Mouse (Mus musculus) hindbrain, embryonic 11.5 days (tissue): ENCODE measurements around the gene Cdk20. TPM values are rescaled to one million over a fixed set of nuclear protein-coding genes. Genes with fewer than 3 reads are reported as not detected.

Experiments used
- ATAC-seq: fragments of 200-750 bp; cut with Nextera tagmentation; 2 replicates; pipeline ENCODE4 v1.8.0; 2017; ENCODE audit warnings: mild to moderate bottlenecking, moderate TSS enrichment, moderate library complexity; ENCODE audit not compliant: low FRiP score
- DNase-seq: peaks from one replicate; pipeline ENCODE4 v3.0.0-alpha.2; 2015; ENCODE audit warnings: low spot score
- H3K27ac ChIP-seq: fragments of 300-500 bp; sonication (generic); 2 replicates; pipeline ENCODE4 v1.5.1; 2014; ENCODE audit warnings: mild to moderate bottlenecking, low read depth, low read length
- H3K27me3 ChIP-seq: fragments of 300-500 bp; sonication (generic); 2 replicates; pipeline ENCODE4 v1.6.1; 2014; ENCODE audit warnings: mild to moderate bottlenecking, low read length, moderate library complexity, mixed read lengths; ENCODE audit not compliant: control insufficient read depth, insufficient read depth
- H3K36me3 ChIP-seq: fragments of 300-500 bp; sonication (generic); 2 replicates; pipeline ENCODE4 v1.6.1; 2014; ENCODE audit warnings: mild to moderate bottlenecking, low read length, moderate library complexity, mixed read lengths; ENCODE audit not compliant: control insufficient read depth, insufficient read depth
- H3K4me1 ChIP-seq: fragments of 300-500 bp; sonication (generic); replicated peaks from 2 replicates; pipeline ENCODE4 v1.6.1; 2014; ENCODE audit warnings: low read length, mixed read lengths; ENCODE audit not compliant: control insufficient read depth, insufficient read depth
- H3K4me2 ChIP-seq: fragments of 300-500 bp; sonication (generic); replicated peaks from 2 replicates; pipeline ENCODE4 v1.6.1; 2014; ENCODE audit warnings: mild to moderate bottlenecking, low read depth, low read length
- H3K4me3 ChIP-seq: fragments of 300-500 bp; sonication (generic); 2 replicates; pipeline ENCODE4 v1.5.1; 2014; ENCODE audit warnings: low read depth, low read length
- H3K9ac ChIP-seq: fragments of 300-500 bp; sonication (generic); 2 replicates; pipeline ENCODE4 v1.6.1; 2014; ENCODE audit warnings: low read depth, low read length
- H3K9me3 ChIP-seq: fragments of 300-500 bp; sonication (generic); 2 replicates; pipeline ENCODE4 v1.6.1; 2016; ENCODE audit warnings: low read length; ENCODE audit not compliant: control insufficient read depth
- WGBS: fragments of 180-500 bp; shearing (Covaris S2); extraction: QIAGEN DNeasy Blood & Tissue Kit; methylation state at CpG from one replicate; pipeline ENCODE4 v1.1.7; 2014; 5-methylcytosine and 5-hydroxymethylcytosine counted together
- polyA plus RNA-seq: library from polyadenylated mRNA; unstranded; fragments of >200 nt; fragmentation: Nextera tagmentation; extraction: Ambion mirVana; gene quantifications from 2 replicates; pipeline ENCODE4 v1.2.1, GENCODE M21; 2014

Cdk20 gene
- polyA plus RNA-seq, 1 experiment from 2014 or later, result 7.3 TPM

GRCm38 (mm10) chr13:64416955-64417601 lies 15.0 kb upstream of the Cdk20 start:
- H3K36me3 ChIP-seq, result no peaks in the 10 kb centered on the region
- H3K9ac ChIP-seq, result no peak overlapping the region
- H3K4me1 ChIP-seq, result no peaks in the 10 kb centered on the region
- no peak for ATAC-seq
- H3K27ac ChIP-seq, result no peak overlapping the region
- no peak overlapping the region for H3K4me3 ChIP-seq
- H3K9me3 ChIP-seq, result no peaks in the 10 kb centered on the region
- H3K4me2 ChIP-seq, result no peak overlapping the region
- no peak for DNase-seq
- no peaks in the 10 kb centered on the region for H3K27me3 ChIP-seq
- WGBS, result 65% methylated on average over 5 of the region's 5 CpGs

GRCm38 (mm10) chr13:64420847-64421246 lies 11.3 kb upstream of the Cdk20 start:
- Histone ChIP-seq H3K27ac (no peak overlapping the region), H3K27me3 (no peaks in the 10 kb centered on the region), H3K4me1 (no peaks in the 10 kb centered on the region), H3K36me3 (no peaks in the 10 kb centered on the region), H3K4me2 (no peak overlapping the region), H3K9me3 (no peaks in the 10 kb centered on the region), H3K4me3 (no peak overlapping the region), H3K9ac (no peak overlapping the region)
- ATAC-seq, result no peak
- no peak for DNase-seq
- WGBS, result 85% methylated on average over 1 of the region's 1 CpGs

DNA sequence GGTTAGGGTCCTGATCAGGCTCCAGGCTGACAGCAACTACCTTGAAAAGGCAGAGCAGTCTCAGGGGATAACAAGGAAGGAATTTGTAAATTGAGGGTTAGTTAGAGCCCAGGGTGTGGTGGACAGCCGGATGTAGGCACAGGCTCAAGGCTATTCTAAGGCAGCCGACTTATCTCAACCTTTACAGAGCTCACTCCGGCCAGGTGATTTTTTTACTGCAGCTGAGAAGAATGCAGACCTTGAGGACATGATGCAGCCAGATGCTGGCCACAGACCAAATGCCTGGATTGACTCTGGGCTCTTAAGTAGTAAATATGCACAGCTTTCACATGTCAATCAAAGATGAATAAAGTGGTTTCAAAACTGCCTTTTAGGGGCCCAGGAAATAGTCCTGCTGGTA lies 10.7 kb upstream of the Cdk20 start:
- H3K9ac ChIP-seq, result no peak overlapping the region
- no peaks in the 10 kb centered on the region for H3K9me3 ChIP-seq
- H3K27me3 ChIP-seq, result no peaks in the 10 kb centered on the region
- H3K4me1 ChIP-seq, result no peaks in the 10 kb centered on the region
- no peaks in the 10 kb centered on the region for H3K36me3 ChIP-seq
- DNase-seq (no peak), ATAC-seq (no peak)
- no peak overlapping the region for H3K4me2 ChIP-seq
- WGBS, result 62% methylated on average over 3 of the region's 3 CpGs
- no peak overlapping the region for H3K4me3 ChIP-seq
- H3K27ac ChIP-seq, result no peak overlapping the region

- Histone ChIP-seq H3K4me1 (no peaks in the 10 kb centered on the region), H3K36me3 (no peaks in the 10 kb centered on the region), H3K4me3 (no peak overlapping the region), H3K4me2 (no peak overlapping the region), H3K9me3 (no peaks in the 10 kb centered on the region), H3K9ac (no peak overlapping the region), H3K27me3 (no peaks in the 10 kb centered on the region), H3K27ac (no peak overlapping the region)
- no peak for ATAC-seq
- WGBS, result 92% methylated on average over 7 of the region's 7 CpGs
- DNase-seq, result no peak
These were observed 10.0 kb upstream of the Cdk20 start for GRCm38 (mm10) chr13:64421952-64422606.

DNA sequence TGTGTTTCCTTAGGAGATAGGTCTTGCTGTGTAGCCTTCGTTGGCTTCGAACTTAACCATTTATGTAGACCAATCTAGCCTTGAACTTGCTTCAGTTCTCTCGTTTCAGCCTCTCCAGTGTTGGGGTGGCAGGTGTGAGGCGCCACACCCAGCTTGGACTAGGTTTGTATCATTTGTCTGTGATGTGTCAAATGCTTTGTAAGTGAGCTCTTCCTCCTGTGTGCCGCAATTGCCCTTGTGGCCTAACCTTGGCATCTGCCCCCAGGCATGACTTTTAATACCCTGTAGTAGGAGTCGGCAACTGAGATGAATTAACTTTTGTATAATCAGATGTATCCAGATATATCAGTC lies 9.5 kb upstream of the Cdk20 start:
- Histone ChIP-seq H3K27ac (no peak overlapping the region), H3K4me2 (no peak overlapping the region), H3K27me3 (no peaks in the 10 kb centered on the region), H3K36me3 (no peaks in the 10 kb centered on the region), H3K4me3 (no peak overlapping the region), H3K9me3 (no peaks in the 10 kb centered on the region), H3K9ac (no peak overlapping the region), H3K4me1 (no peaks in the 10 kb centered on the region)
- ATAC-seq (no peak), DNase-seq (no peak)
- 88% methylated on average over 6 of the region's 6 CpGs for WGBS

DNA sequence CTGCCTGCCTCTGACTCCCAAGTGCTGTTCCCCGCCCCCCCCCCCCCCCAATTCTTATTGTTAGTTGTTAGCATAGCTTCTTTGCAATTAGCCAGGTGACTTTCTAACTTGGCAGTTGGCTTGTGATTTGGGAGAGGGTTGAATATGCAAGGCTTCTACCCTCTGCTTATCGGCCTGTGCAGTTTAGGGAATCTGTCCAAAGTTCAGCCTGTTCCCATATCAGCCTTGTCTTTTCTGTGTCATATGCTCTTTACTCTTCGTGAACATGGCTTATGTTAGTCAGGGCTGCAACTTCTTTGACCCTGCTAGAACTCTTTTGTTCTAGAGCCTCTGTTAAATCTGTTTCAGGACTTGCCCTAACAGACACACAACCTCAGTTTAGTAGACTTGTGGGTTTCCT lies 7.8 kb upstream of the Cdk20 start:
- DNase-seq (no peak), ATAC-seq (no peak)
- H3K4me2 ChIP-seq, result no peak overlapping the region
- WGBS, result 79% methylated on average over 3 of the region's 3 CpGs
- H3K9me3 ChIP-seq, result no peaks in the 10 kb centered on the region
- no peaks in the 10 kb centered on the region for H3K4me1 ChIP-seq
- no peak overlapping the region for H3K9ac ChIP-seq
- H3K4me3 ChIP-seq, result no peak overlapping the region
- no peak overlapping the region for H3K27ac ChIP-seq
- H3K27me3 ChIP-seq, result no peaks in the 10 kb centered on the region
- no peaks in the 10 kb centered on the region for H3K36me3 ChIP-seq

DNA sequence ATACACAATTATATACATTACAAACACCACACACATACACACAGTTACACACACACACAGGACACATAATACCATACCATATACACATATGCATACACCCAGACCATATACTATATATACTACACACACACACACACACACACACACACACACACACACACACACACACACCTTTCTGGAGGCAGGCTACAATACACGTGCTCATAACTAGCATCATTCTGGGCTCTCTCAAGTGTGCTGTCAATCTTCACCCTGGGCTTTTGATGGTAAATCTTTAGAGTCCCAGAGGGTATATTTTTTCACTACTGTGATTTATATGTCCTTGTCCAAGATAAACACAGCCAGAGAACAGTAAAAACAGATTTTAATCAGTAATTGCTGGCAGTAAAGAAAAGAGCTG lies 6.8 kb upstream of the Cdk20 start:
- 78% methylated on average over 1 of the region's 1 CpGs for WGBS
- H3K27ac ChIP-seq, result no peak overlapping the region
- no peaks in the 10 kb centered on the region for H3K36me3 ChIP-seq
- no peaks in the 10 kb centered on the region for H3K9me3 ChIP-seq
- no peak overlapping the region for H3K4me3 ChIP-seq
- DNase-seq, result no peak
- no peak overlapping the region for H3K9ac ChIP-seq
- H3K27me3 ChIP-seq, result no peaks in the 10 kb centered on the region
- ATAC-seq, result no peak
- H3K4me2 ChIP-seq, result no peak overlapping the region
- no peaks in the 10 kb centered on the region for H3K4me1 ChIP-seq

GRCm38 (mm10) chr13:64429328-64429727 lies 2.8 kb upstream of the Cdk20 start:
- Histone ChIP-seq H3K4me1 (no peaks in the 10 kb centered on the region), H3K9me3 (no peaks in the 10 kb centered on the region), H3K27me3 (no peaks in the 10 kb centered on the region), H3K9ac (no peak overlapping the region), H3K36me3 (no peaks in the 10 kb centered on the region), H3K27ac (no peak overlapping the region), H3K4me3 (no peak overlapping the region), H3K4me2 (no peak overlapping the region)
- ATAC-seq (no peak), DNase-seq (no peak)
- 6% methylated on average over 1 of the region's 1 CpGs for WGBS

GRCm38 (mm10) chr13:64437801-64438200 lies 5.7 kb downstream of the Cdk20 start:
- Histone ChIP-seq H3K27me3 (no peaks in the 10 kb centered on the region), H3K9ac (no peak overlapping the region), H3K9me3 (no peaks in the 10 kb centered on the region), H3K4me2 (no peak overlapping the region), H3K27ac (no peak overlapping the region), H3K4me1 (no peaks in the 10 kb centered on the region; the same call in 1 of the 2 replicates), H3K4me3 (no peak overlapping the region), H3K36me3 (no peaks in the 10 kb centered on the region)
- no peak for ATAC-seq
- WGBS, result 69% methylated on average over 7 of the region's 7 CpGs
- no peak for DNase-seq
